Mouse (Mus musculus): ENCODE measurements around the gene Hist2h2be.
"Not testable (repeated sequence)": the region's sequence is repeated elsewhere in the genome, so short reads cannot be mapped to it uniquely, and the experiment has no call there.

The Hist2h2be gene

GRCm38 (mm10) chr3:96239949-96240798, 19.3 kb downstream of the Hist2h2be start, which contains the start of gene Hist2h2aa2:
TSS of gene Hist2h2aa2 (minus strand) at chr3:96240276.
- DNase-seq = peak; percentile 89 to 97

GRCm38 (mm10) chr3:96240799-96241197, 19.9 kb downstream of the Hist2h2be start:
- no peak for DNase-seq

GRCm38 (mm10) chr3:96243921-96244572, 23.1 kb downstream of the Hist2h2be start:
- no peak for DNase-seq

GRCm38 (mm10) chr3:96245003-96245886, 24.3 kb downstream of the Hist2h2be start, which contains the start of gene Hist2h2aa1:
TSS of gene Hist2h2aa1 (plus strand) at chr3:96245497.
- peak; percentile 82 to 89 for DNase-seq

- not testable (repeated sequence) for DNase-seq
These were observed 25.1 kb downstream of the Hist2h2be start for GRCm38 (mm10) chr3:96246018-96246417.

GRCm38 (mm10) chr3:96246427-96246856, 25.5 kb downstream of the Hist2h2be start, which contains the start of gene Hist2h3c1:
TSS of gene Hist2h3c1 (plus strand) at chr3:96246685.
- not testable (repeated sequence) for DNase-seq

GRCm38 (mm10) chr3:96247356-96248140, 26.6 kb downstream of the Hist2h2be start:
- DNase-seq = no peak

GRCm38 (mm10) chr3:96248141-96249033, 27.5 kb downstream of the Hist2h2be start:
- no peak for DNase-seq

GRCm38 (mm10) chr3:96249034-96249345, 28.1 kb downstream of the Hist2h2be start:
- no peak for DNase-seq

- no peak for DNase-seq
These were observed 30.0 kb downstream of the Hist2h2be start for GRCm38 (mm10) chr3:96250890-96251289.

- DNase-seq = no peak
These were observed 30.9 kb downstream of the Hist2h2be start for GRCm38 (mm10) chr3:96251787-96252186.

GRCm38 (mm10) chr3:96254683-96255355, 33.9 kb downstream of the Hist2h2be start:
- no peak for DNase-seq

- no peak for DNase-seq
These were observed 35.1 kb downstream of the Hist2h2be start for GRCm38 (mm10) chr3:96255926-96256593.

GRCm38 (mm10) chr3:96257190-96257589, 36.3 kb downstream of the Hist2h2be start:
- DNase-seq = no peak

- DNase-seq = no peak
These were observed 39.3 kb downstream of the Hist2h2be start for GRCm38 (mm10) chr3:96260220-96260619.

GRCm38 (mm10) chr3:96261623-96262022, 40.7 kb downstream of the Hist2h2be start:
- DNase-seq = no peak

- DNase-seq = peak; percentile 85 to 94
These were observed 41.4 kb downstream of the Hist2h2be start for GRCm38 (mm10) chr3:96262216-96262875.

GRCm38 (mm10) chr3:96262979-96263550, 42.1 kb downstream of the Hist2h2be start, which contains the start of gene Hist2h4:
TSS of gene Hist2h4 (minus strand) at chr3:96263311.
- DNase-seq = peak; percentile 95 to 96

Measured in cerebellum, adult 18-20 months (tissue).